Mouse (Mus musculus) intestine, postnatal 0 days (tissue): Measurements from ENCODE around the gene Krtap10-10. TPM values are rescaled to one million over a fixed set of nuclear protein-coding genes. Genes with fewer than 3 reads are reported as not detected.
"Not testable (repeated sequence)": the region's sequence is repeated elsewhere in the genome, so short reads cannot be mapped to it uniquely, and the experiment has no call there.

ENCODE experiments used
- ATAC-seq: fragments of 200-750 bp; cut with Nextera tagmentation; 2 replicates; pipeline ENCODE4 v1.8.0; 2017; ENCODE audit warnings: mild to moderate bottlenecking, moderate TSS enrichment, moderate library complexity
- H3K27ac ChIP-seq: fragments of 300-500 bp; sonication (generic); 2 replicates; pipeline ENCODE4 v1.5.1; 2014; ENCODE audit warnings: mild to moderate bottlenecking, low read depth, low read length, moderate library complexity
- H3K27me3 ChIP-seq: fragments of 300-500 bp; sonication (generic); replicated peaks from 2 replicates; pipeline ENCODE4 v1.6.1; 2014; ENCODE audit warnings: low read length, mixed read lengths; ENCODE audit not compliant: control insufficient read depth, insufficient read depth
- H3K36me3 ChIP-seq: fragments of 300-500 bp; sonication (generic); 2 replicates; pipeline ENCODE4 v1.6.1; 2014; ENCODE audit warnings: mild to moderate bottlenecking, moderate library complexity; ENCODE audit not compliant: control insufficient read depth, insufficient read depth
- H3K4me1 ChIP-seq: fragments of 300-500 bp; sonication (generic); replicated peaks from 2 replicates; pipeline ENCODE4 v1.6.1; 2014; ENCODE audit warnings: antibody characterized with exemption, low read length, mixed read lengths; ENCODE audit not compliant: control insufficient read depth, insufficient read depth
- H3K4me2 ChIP-seq: fragments of 300-500 bp; sonication (generic); replicated peaks from 2 replicates; pipeline ENCODE4 v1.6.1; 2014; ENCODE audit warnings: low read depth, mild to moderate bottlenecking, moderate library complexity
- H3K4me3 ChIP-seq: fragments of 300-500 bp; sonication (generic); 2 replicates; pipeline ENCODE4 v1.5.1; 2014; ENCODE audit warnings: low read depth, low read length
- H3K9ac ChIP-seq: fragments of 300-500 bp; sonication (generic); 2 replicates; pipeline ENCODE4 v1.6.1; 2014; ENCODE audit warnings: mild to moderate bottlenecking, low read depth, low read length
- H3K9me3 ChIP-seq: fragments of 300-500 bp; sonication (generic); 2 replicates; pipeline ENCODE4 v1.6.1; 2016; ENCODE audit warnings: mixed run types; ENCODE audit not compliant: control insufficient read depth
- CTCF ChIP-seq: sonication (generic); IDR thresholded peaks from 2 replicates; pipeline ENCODE4 v1.5.1; 2016; ENCODE audit warnings: low read depth, mild to moderate bottlenecking, control low read depth, antibody characterized with exemption, moderate library complexity
- WGBS: fragments of 180-500 bp; shearing (Covaris S2); extraction: QIAGEN DNeasy Blood & Tissue Kit; methylation state at CpG from one replicate; pipeline ENCODE4 v1.1.7; 2014; 5-methylcytosine and 5-hydroxymethylcytosine counted together
- polyA plus RNA-seq: library from polyadenylated mRNA; unstranded; fragments of >200 nt; fragmentation: Nextera tagmentation; extraction: Ambion mirVana; gene quantifications from 2 replicates; pipeline ENCODE4 v1.2.1, GENCODE M21; 2015

Krtap10-10 gene
- polyA plus RNA-seq: not detected in 2 replicates

- Histone ChIP-seq H3K27me3 (no peaks in the 10 kb centered on the region), H3K36me3 (no peaks in the 10 kb centered on the region), H3K4me2 (no peak within 1 kb of the TSS), H3K27ac (no peak within 1 kb of the TSS), H3K4me1 (no peaks in the 10 kb centered on the region), H3K9ac (no peak within 1 kb of the TSS), H3K9me3 (no peaks in the 10 kb centered on the region), H3K4me3 (no peak within 1 kb of the TSS)
- 69% methylated on average over 9 of the region's 9 CpGs for WGBS
- ATAC-seq: no peak
- TF ChIP-seq CTCF: no peak
Observed at GRCm38 (mm10) chr10:77835647-77836046, at the start of gene Krtap10-10. Krtap10-10 (plus strand) TSS chr10:77835947.

- H3K9me3 ChIP-seq, H3K9ac ChIP-seq, H3K27ac ChIP-seq, H3K4me3 ChIP-seq, H3K36me3 ChIP-seq, ATAC-seq, H3K27me3 ChIP-seq, H3K4me1 ChIP-seq, H3K4me2 ChIP-seq: not testable (repeated sequence)
- no CpG with 5 or more reads among the region's 1 CpGs for whole genome bisulfite sequencing
Observed at GRCm38 (mm10) chr10:77787876-77788275, 47.9 kb upstream of the Krtap10-10 start, which contains the start of gene Gm7137. Gm7137 (minus strand) TSS chr10:77788200.

- ATAC-seq: no peak
- Histone ChIP-seq H3K9ac (no peak overlapping the region), H3K4me2 (no peak overlapping the region), H3K9me3 (no peaks in the 10 kb centered on the region), H3K27ac (no peak overlapping the region), H3K4me3 (no peak overlapping the region), H3K27me3 (no peaks in the 10 kb centered on the region), H3K36me3 (no peaks in the 10 kb centered on the region), H3K4me1 (no peaks in the 10 kb centered on the region)
- TF ChIP-seq CTCF: no peak
- 87% methylated on average over 2 of the region's 2 CpGs for WGBS
Observed at GRCm38 (mm10) chr10:77788621-77789020, 47.1 kb upstream of the Krtap10-10 start.

- H3K4me2 ChIP-seq: no peak within 1 kb of the TSS
- no peaks in the 10 kb centered on the region; the same call in 1 of the 2 replicates for H3K4me1 ChIP-seq
- no peak within 1 kb of the TSS for H3K4me3 ChIP-seq
- TF ChIP-seq CTCF: no peak
- no peaks in the 10 kb centered on the region for H3K9me3 ChIP-seq
- H3K9ac ChIP-seq: no peak within 1 kb of the TSS
- no peaks in the 10 kb centered on the region for H3K27me3 ChIP-seq
- ATAC-seq: no peak
- 54% methylated on average over 2 of the region's 2 CpGs for WGBS
- no peaks in the 10 kb centered on the region for H3K36me3 ChIP-seq
- no peak within 1 kb of the TSS for H3K27ac ChIP-seq
Observed at GRCm38 (mm10) chr10:77794976-77795375, 40.8 kb upstream of the Krtap10-10 start, which contains the start of gene Gm9639. Gm9639 (minus strand) TSS chr10:77795076.

DNA sequence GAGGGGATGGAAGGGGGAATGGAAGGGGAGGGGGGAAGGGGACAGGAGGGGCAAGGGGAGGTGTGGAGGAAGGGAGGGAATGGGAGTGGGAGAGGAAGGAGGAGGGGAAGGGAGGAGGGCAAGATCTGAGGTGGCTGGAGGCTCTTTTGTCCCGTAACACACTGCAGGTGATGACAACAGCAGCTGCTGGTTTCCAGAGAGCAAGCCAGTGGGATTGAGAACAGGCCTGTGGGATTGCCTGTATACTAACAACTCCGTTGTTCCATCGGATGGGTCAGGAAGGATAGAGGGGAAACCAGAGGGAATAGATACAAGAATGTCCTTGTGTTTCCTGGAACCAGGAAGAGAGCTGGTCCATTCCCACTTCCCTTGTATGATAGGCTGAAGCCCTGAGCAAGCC lies 38.1 kb upstream of the Krtap10-10 start:
- no peak for ATAC-seq
- Histone ChIP-seq H3K9ac (no peak overlapping the region), H3K4me2 (no peak overlapping the region), H3K27me3 (no peaks in the 10 kb centered on the region), H3K36me3 (no peaks in the 10 kb centered on the region), H3K4me3 (no peak overlapping the region), H3K9me3 (no peaks in the 10 kb centered on the region), H3K4me1 (no peaks in the 10 kb centered on the region; the same call in 1 of the 2 replicates), H3K27ac (no peak overlapping the region)
- no peak for TF ChIP-seq CTCF
- 30% methylated on average over 3 of the region's 3 CpGs for WGBS

GRCm38 (mm10) chr10:77798164-77798920 lies 37.4 kb upstream of the Krtap10-10 start:
- WGBS: 71% methylated on average over 2 of the region's 3 CpGs
- not testable (repeated sequence) for H3K36me3 ChIP-seq

More at GRCm38 (mm10) chr10:77798164-77798920, 37.4 kb upstream of the Krtap10-10 start:
- H3K9me3 ChIP-seq, H3K27ac ChIP-seq, H3K27me3 ChIP-seq, ATAC-seq, H3K4me3 ChIP-seq, H3K9ac ChIP-seq, H3K4me1 ChIP-seq, H3K4me2 ChIP-seq: not testable (repeated sequence)
